Mouse (Mus musculus) embryonic facial prominence, embryonic 11.5 days (tissue): ENCODE data around the gene 1700024G13Rik. TPM values are rescaled to one million over a fixed set of nuclear protein-coding genes. Genes with fewer than 3 reads are reported as not detected.

Experiments used
- ATAC-seq: fragments of 200-750 bp; cut with Nextera tagmentation; replicated peaks from 2 replicates; pipeline ENCODE4 v1.8.0; 2017; ENCODE audit warnings: low read depth; ENCODE audit not compliant: insufficient number of reproducible peaks, low FRiP score, low TSS enrichment
- DNase-seq: peaks from one replicate; pipeline ENCODE4 v3.0.0-alpha.2; 2015; ENCODE audit warnings: low spot score
- H3K27ac ChIP-seq: fragments of 300-500 bp; sonication (generic); replicated peaks from 2 replicates; pipeline ENCODE4 v1.5.1; 2014; ENCODE audit warnings: mild to moderate bottlenecking, low read depth, low read length, control low read depth
- H3K27me3 ChIP-seq: fragments of 300-500 bp; sonication (generic); 2 replicates; pipeline ENCODE4 v1.6.1; 2014; ENCODE audit warnings: mild to moderate bottlenecking, low read length, moderate library complexity, mixed read lengths; ENCODE audit not compliant: control insufficient read depth, insufficient read depth
- H3K36me3 ChIP-seq: fragments of 300-500 bp; sonication (generic); replicated peaks from 2 replicates; pipeline ENCODE4 v1.6.1; 2014; ENCODE audit warnings: low read depth, mild to moderate bottlenecking, low read length, moderate library complexity, mixed read lengths; ENCODE audit not compliant: control insufficient read depth, insufficient read depth
- H3K4me1 ChIP-seq: fragments of 300-500 bp; sonication (generic); 2 replicates; pipeline ENCODE4 v1.6.1; 2014; ENCODE audit warnings: low read length, mixed read lengths; ENCODE audit not compliant: control insufficient read depth, insufficient read depth
- H3K4me2 ChIP-seq: fragments of 300-500 bp; sonication (generic); 2 replicates; pipeline ENCODE4 v1.6.1; 2014; ENCODE audit warnings: low read depth, mild to moderate bottlenecking, control low read depth, low read length, moderate library complexity
- H3K4me3 ChIP-seq: fragments of 300-500 bp; sonication (generic); 2 replicates; pipeline ENCODE4 v1.5.1; 2014; ENCODE audit warnings: low read depth, low read length, control low read depth
- H3K9ac ChIP-seq: fragments of 300-500 bp; sonication (generic); replicated peaks from 2 replicates; pipeline ENCODE4 v1.6.1; 2014; ENCODE audit warnings: mild to moderate bottlenecking, control low read depth, low read length
- H3K9me3 ChIP-seq: fragments of 300-500 bp; sonication (generic); replicated peaks from 2 replicates; pipeline ENCODE4 v1.6.1; 2016; ENCODE audit warnings: mild to moderate bottlenecking, low read length, inconsistent platforms, mixed read lengths; ENCODE audit not compliant: control insufficient read depth
- WGBS: fragments of 180-500 bp; shearing (Covaris S2); extraction: QIAGEN DNeasy Blood & Tissue Kit; methylation state at CpG from one replicate; pipeline ENCODE4 v1.1.7; 2014; 5-methylcytosine and 5-hydroxymethylcytosine counted together
- polyA plus RNA-seq: library from polyadenylated mRNA; unstranded; fragments of >200 nt; fragmentation: Nextera tagmentation; extraction: Ambion mirVana; gene quantifications from 2 replicates; pipeline ENCODE4 v1.2.1, GENCODE M21; 2014

Gene 1700024G13Rik
- polyA plus RNA-seq, 1 experiment from 2014 or later, result 0.34 TPM

- Histone ChIP-seq H3K27me3 (no peaks in the 10 kb centered on the region), H3K36me3 (no peaks in the 10 kb centered on the region)
- WGBS, result 95% methylated on average over 9 of the region's 9 CpGs
Measured at GRCm38 (mm10) chr14:32347307-32347706, 40.9 kb downstream of the 1700024G13Rik start.

GRCm38 (mm10) chr14:32344694-32345093 is 43.5 kb downstream of the 1700024G13Rik start:
- no peaks in the 10 kb centered on the region for H3K36me3 ChIP-seq

More at GRCm38 (mm10) chr14:32347307-32347706, 40.9 kb downstream of the 1700024G13Rik start:
- Histone ChIP-seq H3K4me1 (no peaks in the 10 kb centered on the region), H3K9me3 (no peaks in the 10 kb centered on the region), H3K9ac (no peak overlapping the region), H3K4me3 (no peak overlapping the region), H3K4me2 (no peak overlapping the region), H3K27ac (no peak overlapping the region)
- ATAC-seq (no peak), DNase-seq (no peak)

GRCm38 (mm10) chr14:32344176-32344575 is 44.0 kb downstream of the 1700024G13Rik start:
- WGBS, result 93% methylated on average over 7 of the region's 7 CpGs
- Histone ChIP-seq H3K4me1 (no peaks in the 10 kb centered on the region), H3K4me3 (no peak overlapping the region), H3K9me3 (no peaks in the 10 kb centered on the region), H3K9ac (no peak overlapping the region), H3K27ac (no peak overlapping the region), H3K36me3 (no peaks in the 10 kb centered on the region), H3K4me2 (no peak overlapping the region), H3K27me3 (no peaks in the 10 kb centered on the region)
- ATAC-seq (no peak), DNase-seq (no peak)

More at GRCm38 (mm10) chr14:32344694-32345093, 43.5 kb downstream of the 1700024G13Rik start:
- 87% methylated on average over 9 of the region's 10 CpGs for WGBS
- Histone ChIP-seq H3K9ac (no peak overlapping the region), H3K27me3 (no peaks in the 10 kb centered on the region), H3K27ac (no peak overlapping the region), H3K9me3 (no peaks in the 10 kb centered on the region), H3K4me1 (no peaks in the 10 kb centered on the region), H3K4me3 (no peak overlapping the region), H3K4me2 (no peak overlapping the region)
- DNase-seq, result no peak
- ATAC-seq, result no peak

GRCm38 (mm10) chr14:32341823-32342222 is 46.4 kb downstream of the 1700024G13Rik start:
- DNase-seq (no peak), ATAC-seq (no peak)
- Histone ChIP-seq H3K9me3 (no peaks in the 10 kb centered on the region), H3K4me1 (no peaks in the 10 kb centered on the region), H3K27ac (no peak overlapping the region), H3K36me3 (no peaks in the 10 kb centered on the region), H3K4me3 (no peak overlapping the region), H3K27me3 (no peaks in the 10 kb centered on the region), H3K9ac (no peak overlapping the region), H3K4me2 (no peak overlapping the region)
- 93% methylated on average over 7 of the region's 7 CpGs for WGBS

GRCm38 (mm10) chr14:32336547-32336946 is 51.6 kb downstream of the 1700024G13Rik start:
- no peaks in the 10 kb centered on the region for H3K36me3 ChIP-seq
- WGBS, result 81% methylated on average over 11 of the region's 11 CpGs

GRCm38 (mm10) chr14:32336021-32336420 is 52.2 kb downstream of the 1700024G13Rik start:
- Histone ChIP-seq H3K4me3 (no peak overlapping the region), H3K9me3 (no peaks in the 10 kb centered on the region), H3K9ac (no peak overlapping the region), H3K4me1 (no peaks in the 10 kb centered on the region), H3K36me3 (no peaks in the 10 kb centered on the region), H3K27me3 (no peaks in the 10 kb centered on the region), H3K4me2 (no peak overlapping the region), H3K27ac (no peak overlapping the region)
- DNase-seq (no peak), ATAC-seq (no peak)
- WGBS, result 84% methylated on average over 6 of the region's 6 CpGs

More at GRCm38 (mm10) chr14:32336547-32336946, 51.6 kb downstream of the 1700024G13Rik start:
- DNase-seq (no peak), ATAC-seq (no peak)
- H3K4me3 ChIP-seq, result no peak overlapping the region
- no peaks in the 10 kb centered on the region for H3K9me3 ChIP-seq
- no peak overlapping the region for H3K27ac ChIP-seq
- H3K27me3 ChIP-seq, result no peaks in the 10 kb centered on the region
- H3K9ac ChIP-seq, result no peak overlapping the region
- H3K4me1 ChIP-seq, result no peaks in the 10 kb centered on the region
- H3K4me2 ChIP-seq, result no peak overlapping the region

GRCm38 (mm10) chr14:32332515-32333445 is 55.4 kb downstream of the 1700024G13Rik start:
- H3K4me1 ChIP-seq, result no peaks in the 10 kb centered on the region
- 85% methylated on average over 20 of the region's 20 CpGs for WGBS

GRCm38 (mm10) chr14:32327366-32327765 is 60.8 kb downstream of the 1700024G13Rik start:
- Histone ChIP-seq H3K36me3 (no peaks in the 10 kb centered on the region), H3K27me3 (no peaks in the 10 kb centered on the region), H3K4me1 (no peaks in the 10 kb centered on the region), H3K4me3 (no peak overlapping the region), H3K9ac (no peak overlapping the region), H3K4me2 (no peak overlapping the region), H3K9me3 (no peaks in the 10 kb centered on the region), H3K27ac (no peak overlapping the region)
- no peak for ATAC-seq
- WGBS, result 91% methylated on average over 9 of the region's 9 CpGs
- no peak for DNase-seq

More at GRCm38 (mm10) chr14:32332515-32333445, 55.4 kb downstream of the 1700024G13Rik start:
- ATAC-seq, result no peak
- Histone ChIP-seq H3K36me3 (no peaks in the 10 kb centered on the region), H3K27ac (no peak overlapping the region), H3K9me3 (no peaks in the 10 kb centered on the region), H3K4me2 (no peak overlapping the region), H3K4me3 (no peak overlapping the region), H3K27me3 (no peaks in the 10 kb centered on the region), H3K9ac (no peak overlapping the region)
- no peak for DNase-seq
